Mouse (Mus musculus): ENCODE measurements around the gene Zfp628. TPM values are rescaled to one million over a fixed set of nuclear protein-coding genes. Genes with fewer than 3 reads are reported as not detected.

Zfp628 gene
- total and polyA plus RNA-seq, 3 experiments, result 2.5 to 17.6 TPM; not detected in 1

GRCm38 (mm10) chr7:4933103-4933502 is 18.1 kb downstream of the Zfp628 start:
- H3K27me3 ChIP-seq (ENCODE audit: control insufficient read depth in 1 of 2, insufficient read depth in 2 of 2, low read length in 2 of 2), result peaks cover 0 to 2% of the 10 kb centered on the region in 2 experiments; a peak in 3 of 4 replicates
- TF ChIP-seq ZKSCAN1 (IDR thresholded peaks at IDR 0.05; ENCODE audit: low read depth, low read length) (no peak), CTCF (IDR thresholded peaks at IDR 0.05 in 2 of 3, conservative IDR thresholded peaks at IDR 0.05 in 1 of 3; ENCODE audit: control insufficient read depth in 1 of 3, insufficient read depth in 1 of 3, low read depth in 2 of 3, low read length in 3 of 3, poor library complexity in 1 of 3, severe bottlenecking in 1 of 3) (no peak), MAZ (IDR thresholded peaks at IDR 0.05; ENCODE audit: low read depth, low read length) (no peak), GATA1 (IDR thresholded peaks at IDR 0.05; ENCODE audit: low read depth, low read length) (no peak)
- H3K27ac ChIP-seq (ENCODE audit: control insufficient read depth, low read depth, low read length), result no peak overlapping the region
- no peaks in the 10 kb centered on the region for H3K9me3 ChIP-seq (replicated peaks; ENCODE audit: insufficient read depth, low read length)
- H3K4me1 ChIP-seq (ENCODE audit: control insufficient read depth in 1 of 2, insufficient read depth in 2 of 2, low read length in 2 of 2), result no peaks in the 10 kb centered on the region
- DNase-seq (ENCODE audit: low read depth, low spot score), result no peak
- no peaks in the 10 kb centered on the region for H3K36me3 ChIP-seq (ENCODE audit: control insufficient read depth in 1 of 2, insufficient read depth in 2 of 2, low read length in 2 of 2)
- H3K9ac ChIP-seq (ENCODE audit: control insufficient read depth, low read depth, low read length, poor library complexity, severe bottlenecking), result no peak overlapping the region
- no peaks in the 10 kb centered on the region for H3K79me2 ChIP-seq (ENCODE audit: control insufficient read depth, insufficient read depth, low read length, poor library complexity)
- no peak overlapping the region for H3K4me3 ChIP-seq (ENCODE audit: control insufficient read depth in 1 of 2, insufficient read depth in 1 of 2, low read depth in 2 of 2, low read length in 2 of 2)

DNA sequence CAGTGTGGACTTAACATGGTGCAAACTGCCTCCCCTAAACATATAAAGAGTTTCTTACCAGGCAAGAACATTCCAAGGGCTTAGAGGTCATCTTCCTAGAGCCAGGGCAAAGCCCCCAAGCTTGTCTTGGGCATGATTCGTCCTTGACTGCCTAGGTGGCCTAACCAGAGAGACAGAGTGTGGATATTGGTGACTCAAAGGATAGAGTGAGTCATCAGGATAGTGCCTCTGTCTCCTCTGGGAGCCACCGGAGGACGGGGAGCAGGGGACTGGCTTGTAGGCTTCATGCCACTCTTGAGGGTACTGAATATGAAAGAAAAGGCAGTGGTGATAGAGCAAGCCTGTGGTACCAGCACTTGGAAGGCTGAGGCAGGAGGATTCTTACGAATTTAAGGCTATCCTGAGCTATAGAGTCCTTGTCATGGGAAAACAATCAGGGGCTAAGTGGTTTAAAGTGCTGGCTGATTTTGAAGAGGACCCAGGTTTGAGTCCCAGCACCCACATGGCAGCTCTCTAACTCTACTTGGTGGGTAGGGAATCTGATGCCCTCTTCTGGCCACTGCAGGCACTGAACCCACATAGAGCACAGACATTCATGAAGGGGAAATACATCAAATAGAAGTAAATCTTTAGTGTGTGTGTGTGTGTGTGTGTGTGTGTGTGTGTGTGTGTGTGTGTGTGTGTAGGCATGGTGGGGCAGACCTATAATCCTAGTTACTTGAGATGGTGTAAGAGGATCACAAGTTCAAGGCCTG is 19.3 kb downstream of the Zfp628 start:
- DNase-seq (ENCODE audit: low read depth, low spot score), result peak; percentile 52
- no peaks in the 10 kb centered on the region for H3K9me3 ChIP-seq (replicated peaks; ENCODE audit: insufficient read depth, low read length)
- H3K27me3 ChIP-seq (ENCODE audit: control insufficient read depth in 1 of 2, insufficient read depth in 2 of 2, low read length in 2 of 2), result peaks cover 0 to 2% of the 10 kb centered on the region in 2 experiments; a peak in 3 of 4 replicates
- no peaks in the 10 kb centered on the region for H3K36me3 ChIP-seq (ENCODE audit: control insufficient read depth in 1 of 2, insufficient read depth in 2 of 2, low read length in 2 of 2)
- no peak overlapping the region for H3K4me3 ChIP-seq (ENCODE audit: control insufficient read depth in 1 of 2, insufficient read depth in 1 of 2, low read depth in 2 of 2, low read length in 2 of 2)
- no peaks in the 10 kb centered on the region for H3K4me1 ChIP-seq (ENCODE audit: control insufficient read depth in 1 of 2, insufficient read depth in 2 of 2, low read length in 2 of 2)
- H3K79me2 ChIP-seq (ENCODE audit: control insufficient read depth, insufficient read depth, low read length, poor library complexity), result no peaks in the 10 kb centered on the region
- no peak overlapping the region for H3K9ac ChIP-seq (ENCODE audit: control insufficient read depth, low read depth, low read length, poor library complexity, severe bottlenecking)
- H3K27ac ChIP-seq (ENCODE audit: control insufficient read depth, low read depth, low read length), result no peak overlapping the region
- peak; percentile 62 for TF ChIP-seq SMC3 (IDR thresholded peaks at IDR 0.05; ENCODE audit: low read depth, low read length)
- TF ChIP-seq TBP (IDR thresholded peaks at IDR 0.05; ENCODE audit: low read depth, low read length), result no peak
- TF ChIP-seq RAD21 (IDR thresholded peaks at IDR 0.05; ENCODE audit: low read depth, low read length), result peak; percentile 31
- TF ChIP-seq ZNF384 (IDR thresholded peaks at IDR 0.05; ENCODE audit: low read depth, low read length), result no peak
- TF ChIP-seq SIN3A (IDR thresholded peaks at IDR 0.05; ENCODE audit: low read length), result no peak
- TF ChIP-seq E2F4 (IDR thresholded peaks at IDR 0.05; ENCODE audit: borderline replicate concordance, low read depth, low read length), result no peak
- TF ChIP-seq EP300 (IDR thresholded peaks at IDR 0.05; ENCODE audit: low read depth in 1 of 2, low read length in 2 of 2), result no peak
- TF ChIP-seq CTCF (IDR thresholded peaks at IDR 0.05 in 2 of 3, conservative IDR thresholded peaks at IDR 0.05 in 1 of 3; ENCODE audit: control insufficient read depth in 1 of 3, insufficient read depth in 1 of 3, low read depth in 2 of 3, low read length in 3 of 3, poor library complexity in 1 of 3, severe bottlenecking in 1 of 3), result peak; percentile 40 to 53 (median 48)
- no peak for TF ChIP-seq NELFE (IDR thresholded peaks at IDR 0.05; ENCODE audit: low read depth, low read length)
- TF ChIP-seq CHD1 (IDR thresholded peaks at IDR 0.05; ENCODE audit: low read depth, low read length), result no peak
- TF ChIP-seq KAT2A (conservative IDR thresholded peaks at IDR 0.05; ENCODE audit: low read depth, low read length), result no peak
- TF ChIP-seq TAL1 (IDR thresholded peaks at IDR 0.05; ENCODE audit: low read length), result no peak
- TF ChIP-seq MEF2A (IDR thresholded peaks at IDR 0.05; ENCODE audit: extremely low read depth, insufficient replicate concordance, low read depth, low read length, poor library complexity, severe bottlenecking), result no peak
- no peak for TF ChIP-seq RCOR1 (IDR thresholded peaks at IDR 0.05; ENCODE audit: low read depth, low read length)
- no peak for TF ChIP-seq USF1 (IDR thresholded peaks at IDR 0.05; ENCODE audit: low read depth, low read length)
- TF ChIP-seq MAFK (IDR thresholded peaks at IDR 0.05; ENCODE audit: borderline replicate concordance, low read depth, low read length), result no peak
- TF ChIP-seq UBTF (IDR thresholded peaks at IDR 0.05; ENCODE audit: borderline replicate concordance, insufficient read depth, low read depth, low read length), result no peak
- no peak for TF ChIP-seq MYC (IDR thresholded peaks at IDR 0.05; ENCODE audit: low read depth, low read length)
- no peak for TF ChIP-seq MYB (IDR thresholded peaks at IDR 0.05; ENCODE audit: low read depth, low read length)
- no peak for TF ChIP-seq GATA1 (IDR thresholded peaks at IDR 0.05; ENCODE audit: low read depth, low read length)
- TF ChIP-seq JUND (IDR thresholded peaks at IDR 0.05; ENCODE audit: low read depth, low read length), result no peak
- TF ChIP-seq ZC3H11A (IDR thresholded peaks at IDR 0.05; ENCODE audit: low read depth, low read length), result 0 out of 2 replicates have a peak, but pooled peaks have one; percentile 20
- no peak for TF ChIP-seq POLR2AphosphoS5 (IDR thresholded peaks at IDR 0.05; ENCODE audit: borderline replicate concordance, low read depth, low read length)
- TF ChIP-seq MXI1 (IDR thresholded peaks at IDR 0.05; ENCODE audit: low read depth, low read length), result no peak
- TF ChIP-seq MAX (IDR thresholded peaks at IDR 0.05; ENCODE audit: low read length), result no peak
- TF ChIP-seq ELF1 (IDR thresholded peaks at IDR 0.05; ENCODE audit: low read depth, low read length), result no peak
- TF ChIP-seq NRF1 (IDR thresholded peaks at IDR 0.05; ENCODE audit: insufficient read depth, low read depth, low read length, poor library complexity, severe bottlenecking), result no peak
- TF ChIP-seq HCFC1 (IDR thresholded peaks at IDR 0.05; ENCODE audit: low read depth, low read length), result no peak

Data from MEL (cell line).